17 mouse cellular contexts compared by ENCODE assay signal in genomic region chr3:86602284-86602683, GRCm38 (mm10). TPM values are rescaled to one million over a fixed set of nuclear protein-coding genes. Genes with fewer than 3 reads are reported as not detected.
A peak's percentile ranks its signal among the peaks of the same experiment; 100 is the strongest.
DNase-seq lines count a peak whose midpoint lies in the region; ATAC-seq and TF ChIP-seq lines count a peak whose summit lies in the region.
"Had no signal": no experiment of that assay in that cellular context is flagged by ENCODE, and none has a peak within 500 bp of the region (broad histone marks: within the 10 kb centered on the region; RNA-seq: fewer than 3 reads in every experiment).

No protein-coding gene starts in this region.

- 41% methylated on average over 3 of the region's 3 CpGs for WGBS in forebrain, embryonic 11.5 days
- WGBS in hindbrain, embryonic 15.5 days = 41% methylated on average over 3 of the region's 3 CpGs
- WGBS in midbrain, embryonic 15.5 days = 17% methylated on average over 3 of the region's 3 CpGs

- intact Hi-C loops in left cerebral cortex, postnatal 14 days (cut with DNase I) = no loop called here

- H3K4me1 ChIP-seq in forebrain, embryonic 11.5 days (replicated peaks; ENCODE audit: control insufficient read depth, insufficient read depth, low read length) = no peaks in the 10 kb centered on the region
- H3K4me1 ChIP-seq in hindbrain, embryonic 15.5 days (replicated peaks) = 0 out of 2 replicates have a peak, but pooled peaks cover 3% of the 10 kb centered on the region
- H3K4me1 ChIP-seq in midbrain, embryonic 15.5 days = no peaks in the 10 kb centered on the region
- H3K4me1 ChIP-seq: embryonic facial prominence, embryonic 13.5 days; intestine, embryonic 15.5 days; limb, embryonic 13.5 days had no signal

- peak; percentile 58 for ATAC-seq in forebrain, embryonic 11.5 days (replicated peaks; ENCODE audit: low FRiP score)
- peak; percentile 79; the same call in 1 of the 2 replicates for ATAC-seq in hindbrain, embryonic 15.5 days (ENCODE audit: low FRiP score, low read depth)
- peak; percentile 95 for ATAC-seq in midbrain, embryonic 15.5 days (replicated peaks)
- ATAC-seq: intestine, embryonic 15.5 days had no signal

- DNase-seq in brain, embryonic 14.5 days (ENCODE audit: low read depth) = peak; percentile 83
- DNase-seq in forebrain, embryonic 11.5 days (ENCODE audit: low spot score) = no peak
- DNase-seq in adrenal gland, adult 18-20 months (ENCODE audit: low spot score in 2 of 2) = no peak
- no peak for DNase-seq in layer of hippocampus, postnatal 36 days
- no peak for DNase-seq in left cerebral cortex, postnatal 14 days (ENCODE audit: low spot score in 2 of 2)
- DNase-seq in testis, postnatal 10 days (ENCODE audit: low spot score) = no peak
- DNase-seq: cerebellum, adult 9-10 months; kidney, postnatal 25 days; lung, postnatal 4 days; thymus, postnatal 14 days had no signal

- H3K27ac ChIP-seq in forebrain, embryonic 11.5 days (ENCODE audit: low read depth, low read length) = no peak overlapping the region
- no peak overlapping the region for H3K27ac ChIP-seq in hindbrain, embryonic 15.5 days (replicated peaks)
- no peak overlapping the region for H3K27ac ChIP-seq in midbrain, embryonic 15.5 days
- H3K27ac ChIP-seq: embryonic facial prominence, embryonic 13.5 days; intestine, embryonic 15.5 days; limb, embryonic 13.5 days had no signal

- no peak overlapping the region for H3K9ac ChIP-seq in forebrain, embryonic 11.5 days (ENCODE audit: low read length)
- no peak overlapping the region for H3K9ac ChIP-seq in hindbrain, embryonic 15.5 days
- H3K9ac ChIP-seq in midbrain, embryonic 15.5 days = no peak overlapping the region
- H3K9ac ChIP-seq: embryonic facial prominence, embryonic 13.5 days; intestine, embryonic 15.5 days; limb, embryonic 13.5 days had no signal

- TF ChIP-seq CTCF in brain, embryonic 14.5 days (IDR thresholded peaks at IDR 0.05; ENCODE audit: borderline replicate concordance, extremely low read depth, insufficient read depth, insufficient read length) = no peak

- H3K9me3 ChIP-seq in forebrain, embryonic 11.5 days (ENCODE audit: control insufficient read depth, low read length) = no peaks in the 10 kb centered on the region
- no peaks in the 10 kb centered on the region for H3K9me3 ChIP-seq in hindbrain, embryonic 15.5 days
- H3K9me3 ChIP-seq in midbrain, embryonic 15.5 days = no peaks in the 10 kb centered on the region
- H3K9me3 ChIP-seq: embryonic facial prominence, embryonic 13.5 days; intestine, embryonic 15.5 days; limb, embryonic 13.5 days had no signal

- H3K27me3 ChIP-seq in forebrain, embryonic 11.5 days (ENCODE audit: control insufficient read depth, insufficient read depth, low read length) = no peaks in the 10 kb centered on the region
- no peaks in the 10 kb centered on the region for H3K27me3 ChIP-seq in hindbrain, embryonic 15.5 days
- H3K27me3 ChIP-seq in midbrain, embryonic 15.5 days (replicated peaks) = no peaks in the 10 kb centered on the region
- H3K27me3 ChIP-seq: embryonic facial prominence, embryonic 13.5 days; intestine, embryonic 15.5 days; limb, embryonic 13.5 days had no signal

- H3K36me3 ChIP-seq in forebrain, embryonic 11.5 days (ENCODE audit: control insufficient read depth, insufficient read depth, low read length) = no peaks in the 10 kb centered on the region
- H3K36me3 ChIP-seq in hindbrain, embryonic 15.5 days = no peaks in the 10 kb centered on the region
- no peaks in the 10 kb centered on the region for H3K36me3 ChIP-seq in midbrain, embryonic 15.5 days (replicated peaks)
- H3K36me3 ChIP-seq: embryonic facial prominence, embryonic 13.5 days; intestine, embryonic 15.5 days; limb, embryonic 13.5 days had no signal

- no peak for TF ChIP-seq POLR2A in brain, embryonic 14.5 days (IDR thresholded peaks at IDR 0.05; ENCODE audit: borderline replicate concordance, extremely low read depth, insufficient read depth, insufficient read length, poor library complexity, severe bottlenecking)

- H3K4me2 ChIP-seq in forebrain, embryonic 11.5 days (ENCODE audit: low read depth, low read length, severe bottlenecking) = no peak overlapping the region
- H3K4me2 ChIP-seq in hindbrain, embryonic 15.5 days = no peak overlapping the region
- H3K4me2 ChIP-seq in midbrain, embryonic 15.5 days = no peak overlapping the region
- H3K4me2 ChIP-seq: embryonic facial prominence, embryonic 13.5 days; intestine, embryonic 15.5 days; limb, embryonic 13.5 days had no signal

- H3K4me3 ChIP-seq in forebrain, embryonic 11.5 days (ENCODE audit: low read depth, low read length) = no peak overlapping the region
- no peak overlapping the region for H3K4me3 ChIP-seq in hindbrain, embryonic 15.5 days
- H3K4me3 ChIP-seq in midbrain, embryonic 15.5 days = no peak overlapping the region
- H3K4me3 ChIP-seq: embryonic facial prominence, embryonic 13.5 days; intestine, embryonic 15.5 days; limb, embryonic 13.5 days had no signal

RNA-seq across cellular contexts. Expression of gene Mab21l2, which starts 53.9 kb away (rescaled TPM):
- 46.3 and 126 TPM in 2 replicates for polyA plus RNA-seq in brain, embryonic 14.5 days (2012; rRNA removed)
- polyA plus RNA-seq in forebrain, embryonic 11.5 days (2014; fragmentation: Nextera tagmentation; extraction: Ambion mirVana) = 7.1 and 7.5 TPM in 2 replicates
- polyA plus RNA-seq in hindbrain, embryonic 15.5 days (2015; fragmentation: Nextera tagmentation; extraction: Ambion mirVana) = 185 and 211 TPM in 2 replicates
- 65.8 and 80.9 TPM in 2 replicates for polyA plus RNA-seq in midbrain, embryonic 15.5 days (2015; fragmentation: Nextera tagmentation; extraction: Ambion mirVana)
- total RNA-seq in adrenal gland, adult 18-20 months (2021) = 10 to 100 TPM in 1 of 2 experiments, 1 to 10 TPM in 1; 8.9 to 13.1 TPM
- total RNA-seq in layer of hippocampus, postnatal 36 days (2021) = not detected
- total RNA-seq in left cerebral cortex, postnatal 14 days (2021) = under 1 TPM in 1 of 2 experiments, not detected in 1; 0.13 TPM
- total RNA-seq: granulocyte monocyte progenitor cell, adult 5-6 weeks; layer of hippocampus, postnatal 25 days had no signal
